Mouse (Mus musculus) stomach, embryonic 15.5 days (tissue): ENCODE data around the gene Gpatch8. TPM values are rescaled to one million over a fixed set of nuclear protein-coding genes. Genes with fewer than 3 reads are reported as not detected.
A peak's percentile ranks its signal among the peaks of the same experiment; 100 is the strongest.

Source experiments
- ATAC-seq: fragments of 200-750 bp; cut with Nextera tagmentation; 2 replicates; pipeline ENCODE4 v1.8.0; 2017; ENCODE audit warnings: low read depth, moderate number of reproducible peaks, moderate TSS enrichment; ENCODE audit not compliant: insufficient read depth, low FRiP score
- H3K27ac ChIP-seq: fragments of 300-500 bp; sonication (generic); 2 replicates; pipeline ENCODE4 v1.5.1; 2015; ENCODE audit warnings: mild to moderate bottlenecking, inconsistent platforms
- H3K27me3 ChIP-seq: fragments of 300-500 bp; sonication (generic); replicated peaks from 2 replicates; pipeline ENCODE4 v1.6.1; 2015; ENCODE audit warnings: inconsistent platforms
- H3K36me3 ChIP-seq: fragments of 300-500 bp; sonication (generic); 2 replicates; pipeline ENCODE4 v1.6.1; 2015; ENCODE audit warnings: inconsistent platforms
- H3K4me1 ChIP-seq: fragments of 300-500 bp; sonication (generic); 2 replicates; pipeline ENCODE4 v1.6.1; 2015; ENCODE audit warnings: inconsistent platforms
- H3K4me2 ChIP-seq: fragments of 300-500 bp; sonication (generic); 2 replicates; pipeline ENCODE4 v1.6.1; 2015; ENCODE audit warnings: mild to moderate bottlenecking, inconsistent platforms
- H3K4me3 ChIP-seq: fragments of 300-500 bp; sonication (generic); replicated peaks from 2 replicates; pipeline ENCODE4 v1.5.1; 2015; ENCODE audit warnings: inconsistent platforms
- H3K9ac ChIP-seq: fragments of 300-500 bp; sonication (generic); 2 replicates; pipeline ENCODE4 v1.6.1; 2015; ENCODE audit warnings: inconsistent platforms
- H3K9me3 ChIP-seq: fragments of 300-500 bp; sonication (generic); 2 replicates; pipeline ENCODE4 v1.6.1; 2016; ENCODE audit warnings: inconsistent platforms
- WGBS: fragments of 180-500 bp; shearing (Covaris S2); methylation state at CpG from one replicate; pipeline ENCODE4 v1.1.7; 2015; 5-methylcytosine and 5-hydroxymethylcytosine counted together
- polyA plus RNA-seq: library from polyadenylated mRNA; unstranded; fragments of >200 nt; fragmentation: Nextera tagmentation; extraction: Ambion mirVana; gene quantifications from 2 replicates; pipeline ENCODE4 v1.2.1, GENCODE M21; 2015

Gene Gpatch8
- polyA plus RNA-seq, 1 experiment from 2014 or later = 51.0 TPM

GRCm38 (mm10) chr11:102464901-102465300 is 91.3 kb downstream of the Gpatch8 start:
- H3K27me3 ChIP-seq = no peaks in the 10 kb centered on the region
- WGBS = 92% methylated on average over 6 of the region's 6 CpGs

GRCm38 (mm10) chr11:102461764-102462163 is 94.4 kb downstream of the Gpatch8 start:
- ATAC-seq = no peak
- H3K4me1 ChIP-seq = peaks cover 13% of the 10 kb centered on the region
- no peaks in the 10 kb centered on the region for H3K27me3 ChIP-seq
- no peaks in the 10 kb centered on the region for H3K9me3 ChIP-seq
- no peak overlapping the region for H3K4me2 ChIP-seq
- H3K27ac ChIP-seq = no peak overlapping the region
- no peaks in the 10 kb centered on the region for H3K36me3 ChIP-seq
- H3K9ac ChIP-seq = no peak overlapping the region
- WGBS = 78% methylated on average over 3 of the region's 3 CpGs
- no peak overlapping the region for H3K4me3 ChIP-seq

More at GRCm38 (mm10) chr11:102464901-102465300, 91.3 kb downstream of the Gpatch8 start:
- no peaks in the 10 kb centered on the region for H3K36me3 ChIP-seq
- no peak overlapping the region for H3K4me2 ChIP-seq
- no peak overlapping the region for H3K27ac ChIP-seq
- peaks cover 17% of the 10 kb centered on the region for H3K4me1 ChIP-seq
- H3K4me3 ChIP-seq = no peak overlapping the region
- no peak for ATAC-seq
- no peaks in the 10 kb centered on the region for H3K9me3 ChIP-seq
- H3K9ac ChIP-seq = no peak overlapping the region

GRCm38 (mm10) chr11:102460541-102460940 is 95.7 kb downstream of the Gpatch8 start:
- ATAC-seq = no peak
- no peak overlapping the region for H3K4me3 ChIP-seq
- H3K27me3 ChIP-seq = no peaks in the 10 kb centered on the region
- H3K9ac ChIP-seq = no peak overlapping the region
- no peak overlapping the region for H3K4me2 ChIP-seq
- H3K27ac ChIP-seq = no peak overlapping the region
- WGBS = 57% methylated on average over 16 of the region's 16 CpGs
- peaks cover 11% of the 10 kb centered on the region for H3K4me1 ChIP-seq
- H3K9me3 ChIP-seq = no peaks in the 10 kb centered on the region
- no peaks in the 10 kb centered on the region for H3K36me3 ChIP-seq

- ATAC-seq = peak; percentile 90
- no peaks in the 10 kb centered on the region for H3K36me3 ChIP-seq
- H3K9me3 ChIP-seq = no peaks in the 10 kb centered on the region
- 1% methylated on average over 39 of the region's 40 CpGs for WGBS
- H3K4me1 ChIP-seq = peaks cover 18% of the 10 kb centered on the region
- peak overlapping the region; percentile 34; the same call in 1 of the 2 replicates for H3K9ac ChIP-seq
- peak overlapping the region; percentile 77 for H3K27ac ChIP-seq
- H3K4me2 ChIP-seq = peak overlapping the region; percentile 93
- H3K4me3 ChIP-seq = peak overlapping the region; percentile 57
- H3K27me3 ChIP-seq = 0 out of 2 replicates have a peak, but pooled peaks cover 6% of the 10 kb centered on the region
Measured at GRCm38 (mm10) chr11:102455740-102456396, 100.3 kb downstream of the Gpatch8 start.

- 0 out of 2 replicates have a peak, but pooled peaks cover 6% of the 10 kb centered on the region for H3K27me3 ChIP-seq
- H3K4me1 ChIP-seq = peaks cover 30% of the 10 kb centered on the region
- no peak overlapping the region for H3K9ac ChIP-seq
- H3K36me3 ChIP-seq = no peaks in the 10 kb centered on the region
- H3K9me3 ChIP-seq = no peaks in the 10 kb centered on the region
- no peak overlapping the region for H3K27ac ChIP-seq
- WGBS = 30% methylated on average over 10 of the region's 10 CpGs
- no peak for ATAC-seq
- H3K4me2 ChIP-seq = no peak overlapping the region
- H3K4me3 ChIP-seq = no peak overlapping the region
Measured at GRCm38 (mm10) chr11:102453131-102453530, 103.1 kb downstream of the Gpatch8 start.

- Histone ChIP-seq H3K4me1 (peaks cover 37% of the 10 kb centered on the region), H3K4me3 (no peak overlapping the region), H3K9me3 (no peaks in the 10 kb centered on the region), H3K27ac (peak overlapping the region; percentile 74), H3K4me2 (no peak overlapping the region), H3K9ac (no peak overlapping the region), H3K27me3 (0 out of 2 replicates have a peak, but pooled peaks cover 6% of the 10 kb centered on the region), H3K36me3 (no peaks in the 10 kb centered on the region)
- 44% methylated on average over 17 of the region's 17 CpGs for WGBS
- ATAC-seq = no peak
Measured at GRCm38 (mm10) chr11:102449043-102450008, 106.9 kb downstream of the Gpatch8 start.

GRCm38 (mm10) chr11:102448327-102448726 is 107.9 kb downstream of the Gpatch8 start:
- Histone ChIP-seq H3K27me3 (0 out of 2 replicates have a peak, but pooled peaks cover 5% of the 10 kb centered on the region), H3K4me1 (peaks cover 43% of the 10 kb centered on the region), H3K9ac (no peak overlapping the region), H3K36me3 (0 out of 2 replicates have a peak, but pooled peaks cover 3% of the 10 kb centered on the region), H3K27ac (peak overlapping the region; percentile 74), H3K4me2 (peak overlapping the region; percentile 14; the same call in 1 of the 2 replicates), H3K4me3 (no peak overlapping the region), H3K9me3 (no peaks in the 10 kb centered on the region)
- no peak for ATAC-seq
- 17% methylated on average over 8 of the region's 8 CpGs for WGBS

GRCm38 (mm10) chr11:102447497-102447896 is 108.7 kb downstream of the Gpatch8 start, which contains the start of gene Fam171a2:
Gene Fam171a2, minus strand, starts transcription at chr11:102447682.
- H3K4me1 ChIP-seq = peaks cover 43% of the 10 kb centered on the region
- H3K36me3 ChIP-seq = peaks cover 4% of the 10 kb centered on the region; the same call in 1 of the 2 replicates
- peak within 1 kb of the TSS; percentile 94 for H3K27ac ChIP-seq
- WGBS = under 1% methylated on average over 40 of the region's 40 CpGs
- peak; percentile 59 for ATAC-seq
- peak within 1 kb of the TSS; percentile 93 for H3K4me3 ChIP-seq
- H3K9ac ChIP-seq = peak within 1 kb of the TSS; percentile 97
- peak within 1 kb of the TSS; percentile 91 for H3K4me2 ChIP-seq
- H3K27me3 ChIP-seq = no peaks in the 10 kb centered on the region
- no peaks in the 10 kb centered on the region for H3K9me3 ChIP-seq

- peak overlapping the region; percentile 91 for H3K4me2 ChIP-seq
- no peaks in the 10 kb centered on the region for H3K27me3 ChIP-seq
- WGBS = under 1% methylated on average over 35 of the region's 49 CpGs
- peak overlapping the region; percentile 97 for H3K9ac ChIP-seq
- peak overlapping the region; percentile 94 for H3K27ac ChIP-seq
- no peaks in the 10 kb centered on the region for H3K9me3 ChIP-seq
- H3K4me3 ChIP-seq = peak overlapping the region; percentile 93
- H3K36me3 ChIP-seq = peaks cover 8% of the 10 kb centered on the region; the same call in 1 of the 2 replicates
- peak; percentile 33; the same call in 1 of the 2 replicates for ATAC-seq
- H3K4me1 ChIP-seq = peaks cover 43% of the 10 kb centered on the region
Measured at GRCm38 (mm10) chr11:102446581-102447461, 109.4 kb downstream of the Gpatch8 start.

GRCm38 (mm10) chr11:102445891-102446361 is 110.3 kb downstream of the Gpatch8 start:
- WGBS = 19% methylated on average over 7 of the region's 7 CpGs
- H3K27ac ChIP-seq = peak overlapping the region; percentile 94

More at GRCm38 (mm10) chr11:102445891-102446361, 110.3 kb downstream of the Gpatch8 start:
- H3K27me3 ChIP-seq = no peaks in the 10 kb centered on the region
- H3K4me1 ChIP-seq = peaks cover 43% of the 10 kb centered on the region
- H3K36me3 ChIP-seq = peaks cover 11% of the 10 kb centered on the region
- peak overlapping the region; percentile 97; the same call in 1 of the 2 replicates for H3K9ac ChIP-seq
- no peaks in the 10 kb centered on the region for H3K9me3 ChIP-seq
- peak; percentile 40 for ATAC-seq
- peak overlapping the region; percentile 93 for H3K4me3 ChIP-seq
- peak overlapping the region; percentile 91 for H3K4me2 ChIP-seq
